12 mouse cellular contexts compared by ENCODE assay signal in genomic region chr9:49722765-49723164, GRCm38 (mm10).
A peak's percentile ranks its signal among the peaks of the same experiment; 100 is the strongest.
DNase-seq lines count a peak whose midpoint lies in the region; ATAC-seq lines count a peak whose summit lies in the region.
"Had no signal": no experiment of that assay in that cellular context is flagged by ENCODE, and none has a peak within 500 bp of the region (broad histone marks: within the 10 kb centered on the region; RNA-seq: fewer than 3 reads in every experiment).

No protein-coding gene starts in this region.

- H3K4me2 ChIP-seq in hindbrain, embryonic 15.5 days: no peak overlapping the region
- no peak overlapping the region for H3K4me2 ChIP-seq in hindbrain, embryonic 11.5 days (replicated peaks; ENCODE audit: low read depth, low read length)
- no peak overlapping the region for H3K4me2 ChIP-seq in liver, embryonic 11.5 days
- H3K4me2 ChIP-seq: forebrain, embryonic 13.5 days; lung, embryonic 15.5 days had no signal

- DNase-seq in hindbrain, embryonic 11.5 days (ENCODE audit: low spot score): no peak
- peak; percentile 84 for DNase-seq in cerebellum, adult 9-11 months
- DNase-seq in layer of hippocampus, postnatal 14 days (ENCODE audit: low spot score in 2 of 2): peak; percentile 62 to 77
- DNase-seq in right cerebral cortex, postnatal 25 days: peak; percentile 68
- DNase-seq in kidney, postnatal 10 days: no peak
- DNase-seq in urinary bladder, adult 2 months (ENCODE audit: low spot score): no peak
- DNase-seq in liver, embryonic 11.5 days (ENCODE audit: low spot score): no peak
- DNase-seq: B cell, adult 2 months; kidney, postnatal 14 days had no signal

- no peak overlapping the region for H3K27ac ChIP-seq in hindbrain, embryonic 15.5 days (replicated peaks)
- no peak overlapping the region for H3K27ac ChIP-seq in hindbrain, embryonic 11.5 days (ENCODE audit: low read depth, low read length)
- no peak overlapping the region for H3K27ac ChIP-seq in liver, embryonic 11.5 days (ENCODE audit: low read depth, low read length)
- H3K27ac ChIP-seq: forebrain, embryonic 13.5 days; lung, embryonic 15.5 days had no signal

- H3K27me3 ChIP-seq in hindbrain, embryonic 15.5 days: no peaks in the 10 kb centered on the region
- no peaks in the 10 kb centered on the region for H3K27me3 ChIP-seq in hindbrain, embryonic 11.5 days (ENCODE audit: control insufficient read depth, insufficient read depth, low read length)
- H3K27me3 ChIP-seq in liver, embryonic 11.5 days (replicated peaks; ENCODE audit: control insufficient read depth, insufficient read depth, low read length): no peaks in the 10 kb centered on the region
- H3K27me3 ChIP-seq: forebrain, embryonic 13.5 days; lung, embryonic 15.5 days had no signal

- no peaks in the 10 kb centered on the region for H3K36me3 ChIP-seq in hindbrain, embryonic 15.5 days
- no peaks in the 10 kb centered on the region for H3K36me3 ChIP-seq in hindbrain, embryonic 11.5 days (ENCODE audit: control insufficient read depth, insufficient read depth, low read length)
- no peaks in the 10 kb centered on the region for H3K36me3 ChIP-seq in liver, embryonic 11.5 days (ENCODE audit: control insufficient read depth, insufficient read depth, low read length)
- H3K36me3 ChIP-seq: lung, embryonic 15.5 days had no signal

- no peaks in the 10 kb centered on the region for H3K9me3 ChIP-seq in hindbrain, embryonic 15.5 days
- H3K9me3 ChIP-seq in hindbrain, embryonic 11.5 days (ENCODE audit: control insufficient read depth, low read length): no peaks in the 10 kb centered on the region
- H3K9me3 ChIP-seq in liver, embryonic 11.5 days (ENCODE audit: control insufficient read depth, low read length): no peaks in the 10 kb centered on the region
- H3K9me3 ChIP-seq: forebrain, embryonic 13.5 days; lung, embryonic 15.5 days had no signal

- no peak overlapping the region for H3K9ac ChIP-seq in hindbrain, embryonic 15.5 days
- no peak overlapping the region for H3K9ac ChIP-seq in hindbrain, embryonic 11.5 days (ENCODE audit: low read depth, low read length)
- no peak overlapping the region for H3K9ac ChIP-seq in liver, embryonic 11.5 days (ENCODE audit: low read depth, low read length)
- H3K9ac ChIP-seq: forebrain, embryonic 13.5 days; lung, embryonic 15.5 days had no signal

- no peak overlapping the region for H3K4me3 ChIP-seq in hindbrain, embryonic 15.5 days
- no peak overlapping the region for H3K4me3 ChIP-seq in hindbrain, embryonic 11.5 days (ENCODE audit: low read depth, low read length)
- H3K4me3 ChIP-seq in liver, embryonic 11.5 days (ENCODE audit: low read depth, low read length): no peak overlapping the region
- H3K4me3 ChIP-seq: forebrain, embryonic 13.5 days; lung, embryonic 15.5 days had no signal

- peaks cover 43% of the 10 kb centered on the region for H3K4me1 ChIP-seq in hindbrain, embryonic 15.5 days (replicated peaks)
- H3K4me1 ChIP-seq in hindbrain, embryonic 11.5 days (replicated peaks; ENCODE audit: control insufficient read depth, insufficient read depth, low read length): no peaks in the 10 kb centered on the region
- H3K4me1 ChIP-seq in liver, embryonic 11.5 days (replicated peaks; ENCODE audit: control insufficient read depth, insufficient read depth, low read length): no peaks in the 10 kb centered on the region
- H3K4me1 ChIP-seq: lung, embryonic 15.5 days had no signal

- ATAC-seq in hindbrain, embryonic 15.5 days (ENCODE audit: low FRiP score, low read depth): 0 out of 2 replicates have a peak, but pooled peaks have one; percentile 35
- ATAC-seq in hindbrain, embryonic 11.5 days (ENCODE audit: low FRiP score): no peak
- ATAC-seq in liver, embryonic 11.5 days (replicated peaks; ENCODE audit: low FRiP score): no peak
- ATAC-seq: forebrain, embryonic 13.5 days had no signal

- WGBS in hindbrain, embryonic 15.5 days: 79% methylated on average over 5 of the region's 5 CpGs
- WGBS in hindbrain, embryonic 11.5 days: 89% methylated on average over 5 of the region's 5 CpGs
- 80% methylated on average over 5 of the region's 5 CpGs for WGBS in liver, embryonic 11.5 days

Comparison
In these comparisons a context has a peak if more than half of its experiments do, and no peak if none do; other contexts are left out.
1. DNase-seq: peak in cerebellum, adult 9-11 months (single experiment), layer of hippocampus, postnatal 14 days (2 of 2) and right cerebral cortex, postnatal 25 days (single experiment); none in hindbrain, embryonic 11.5 days (single experiment), kidney, postnatal 10 days (single experiment), urinary bladder, adult 2 months (single experiment) and liver, embryonic 11.5 days (single experiment).